Mouse (Mus musculus) small intestine, adult 2 months (tissue): ENCODE measurements at regions not wholly inside any gene's neighbourhood (a gene's known extent, or its start where the extent isn't known, plus 50 kb on each side); places are given as distances from the start of the nearest gene placed in this dataset.

Experiments
- CTCF ChIP-seq: fragments of 200-500 bp; IDR thresholded peaks from 2 replicates; pipeline ENCODE4 v1.5.1; 2012; ENCODE audit warnings: low read depth, mild to moderate bottlenecking, control low read depth, inconsistent platforms, low read length, moderate library complexity, mixed read lengths; ENCODE audit not compliant: insufficient replicate concordance, insufficient read length; ENCODE audit errors: extremely low read depth
- POLR2A ChIP-seq: fragments of 200-500 bp; IDR thresholded peaks from 2 replicates; pipeline ENCODE4 v1.6.1; 2012; ENCODE audit warnings: low read depth, mild to moderate bottlenecking, control low read depth, inconsistent platforms, low read length, moderate library complexity

- no peak for TF ChIP-seq POLR2A
- TF ChIP-seq CTCF, result no peak
These were observed 87.4 kb downstream of the Erv3 start for GRCm38 (mm10) chr2:131772163-131772562.
